Mouse (Mus musculus): ENCODE measurements around the gene Neu2.
"Not testable (repeated sequence)": the region's sequence is repeated elsewhere in the genome, so short reads cannot be mapped to it uniquely, and the experiment has no call there.

- TF ChIP-seq POLR2A, CTCF (IDR thresholded peaks at IDR 0.05; ENCODE audit: extremely low read depth, insufficient read depth, low read length): not testable (repeated sequence)
Measured at GRCm38 (mm10) chr1:87469971-87470370, 39.7 kb upstream of the Neu2 start, which contains the start of gene Snorc.
